Mouse (Mus musculus): ENCODE measurements around the gene Tmc3.

DNA sequence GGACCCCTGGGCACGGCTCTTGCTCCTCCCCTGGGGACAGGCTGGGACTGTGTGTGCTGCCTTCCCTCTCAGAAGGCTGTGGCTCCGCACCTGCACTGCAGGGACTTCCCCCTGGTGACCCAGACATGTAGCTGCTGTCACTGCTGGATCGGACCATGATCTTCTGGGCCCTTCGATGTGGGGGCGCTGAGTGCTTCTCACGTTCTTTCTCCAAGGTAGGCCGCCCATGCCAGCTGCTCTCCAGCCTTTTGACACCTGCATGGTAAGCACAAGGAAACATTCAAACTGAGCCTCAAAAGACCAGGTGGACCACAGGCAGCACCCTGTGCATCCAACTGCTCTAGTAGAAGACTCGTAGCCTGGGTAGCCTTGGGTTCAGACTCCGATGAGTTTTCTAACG is 76.3 kb downstream of the Tmc3 start:
- no peak for TF ChIP-seq CTCF (IDR thresholded peaks at IDR 0.05; ENCODE audit: control insufficient read depth, insufficient read depth, insufficient read length)
- no peak for TF ChIP-seq MAX (IDR thresholded peaks at IDR 0.05)

Data from C2C12 (cell line).